Mouse (Mus musculus) hindbrain, embryonic 13.5 days (tissue): ENCODE measurements around the gene Krt83. TPM values are rescaled to one million over a fixed set of nuclear protein-coding genes. Genes with fewer than 3 reads are reported as not detected.

Experiments used
- ATAC-seq: fragments of 200-750 bp; cut with Nextera tagmentation; 2 replicates; pipeline ENCODE4 v1.8.0; 2017; ENCODE audit warnings: moderate TSS enrichment; ENCODE audit not compliant: low FRiP score
- H3K27ac ChIP-seq: fragments of 300-500 bp; sonication (generic); 2 replicates; pipeline ENCODE4 v1.5.1; 2015; ENCODE audit warnings: inconsistent platforms, mild to moderate bottlenecking, moderate library complexity
- H3K27me3 ChIP-seq: fragments of 300-500 bp; sonication (generic); 2 replicates; pipeline ENCODE4 v1.6.1; 2015; ENCODE audit warnings: mild to moderate bottlenecking, inconsistent platforms
- H3K36me3 ChIP-seq: fragments of 300-500 bp; sonication (generic); 2 replicates; pipeline ENCODE4 v1.6.1; 2015; ENCODE audit warnings: mild to moderate bottlenecking, inconsistent platforms
- H3K4me1 ChIP-seq: fragments of 300-500 bp; sonication (generic); replicated peaks from 2 replicates; pipeline ENCODE4 v1.6.1; 2015; ENCODE audit warnings: inconsistent platforms
- H3K4me2 ChIP-seq: fragments of 300-500 bp; sonication (generic); 2 replicates; pipeline ENCODE4 v1.6.1; 2015; ENCODE audit warnings: inconsistent platforms, mild to moderate bottlenecking, moderate library complexity
- H3K4me3 ChIP-seq: fragments of 300-500 bp; sonication (generic); 2 replicates; pipeline ENCODE4 v1.5.1; 2015; ENCODE audit warnings: mild to moderate bottlenecking, inconsistent platforms
- H3K9ac ChIP-seq: fragments of 300-500 bp; sonication (generic); 2 replicates; pipeline ENCODE4 v1.6.1; 2015; ENCODE audit warnings: mild to moderate bottlenecking, inconsistent platforms
- H3K9me3 ChIP-seq: fragments of 300-500 bp; sonication (generic); 2 replicates; pipeline ENCODE4 v1.6.1; 2016; ENCODE audit warnings: inconsistent platforms
- WGBS: fragments of 180-500 bp; shearing (Covaris S2); methylation state at CpG from one replicate; pipeline ENCODE4 v1.1.7; 2015; 5-methylcytosine and 5-hydroxymethylcytosine counted together
- polyA plus RNA-seq: library from polyadenylated mRNA; unstranded; fragments of >200 nt; fragmentation: Nextera tagmentation; extraction: Ambion mirVana; gene quantifications from 2 replicates; pipeline ENCODE4 v1.2.1, GENCODE M21; 2015

Krt83 gene
- polyA plus RNA-seq, 1 experiment from 2014 or later = not detected

DNA sequence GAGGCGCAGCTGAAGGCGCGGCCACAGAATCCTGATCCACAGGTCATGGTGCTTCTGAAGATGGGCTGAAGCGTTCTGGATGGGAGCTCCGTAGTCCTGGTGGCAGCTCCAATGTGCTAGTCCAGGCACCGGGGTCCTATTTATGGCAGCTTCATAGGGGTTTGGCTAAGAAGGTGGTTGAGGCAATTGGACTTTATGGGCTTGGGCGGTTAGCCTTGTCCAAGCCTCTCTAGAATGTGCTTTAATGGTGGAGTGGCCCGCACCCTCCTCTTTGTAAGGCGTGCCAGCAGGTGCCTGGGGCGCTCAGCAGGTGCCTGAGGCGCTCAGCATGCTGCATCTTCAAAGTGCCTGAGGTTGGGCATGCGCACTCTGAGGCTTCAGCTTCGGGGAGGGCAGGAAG lies 27.7 kb downstream of the Krt83 start, which contains the start of gene Krt81:
Gene Krt81, minus strand, starts transcription at position 101 of the 400 bp plus-strand sequence.
- Histone ChIP-seq H3K27me3 (0 out of 2 replicates have a peak, but pooled peaks cover 4% of the 10 kb centered on the region), H3K36me3 (no peaks in the 10 kb centered on the region), H3K4me1 (peaks cover 7% of the 10 kb centered on the region), H3K9me3 (no peaks in the 10 kb centered on the region), H3K4me2 (no peak within 1 kb of the TSS), H3K9ac (no peak within 1 kb of the TSS), H3K27ac (no peak within 1 kb of the TSS), H3K4me3 (no peak within 1 kb of the TSS)
- ATAC-seq = no peak
- WGBS = 88% methylated on average over 13 of the region's 13 CpGs

- ATAC-seq = no peak
- no peaks in the 10 kb centered on the region for H3K36me3 ChIP-seq
- 86% methylated on average over 14 of the region's 14 CpGs for WGBS
These were observed 32.0 kb downstream of the Krt83 start for GRCm38 (mm10) chr15:101459283-101459682.

GRCm38 (mm10) chr15:101458361-101458930 lies 32.9 kb downstream of the Krt83 start:
- 42% methylated on average over 16 of the region's 16 CpGs for WGBS
- Histone ChIP-seq H3K9me3 (no peaks in the 10 kb centered on the region), H3K36me3 (no peaks in the 10 kb centered on the region), H3K27me3 (0 out of 2 replicates have a peak, but pooled peaks cover 4% of the 10 kb centered on the region), H3K4me2 (0 out of 2 replicates have a peak overlapping the region, but pooled peaks have one; percentile 2), H3K4me1 (peaks cover 13% of the 10 kb centered on the region), H3K9ac (no peak overlapping the region), H3K27ac (no peak overlapping the region), H3K4me3 (no peak overlapping the region)
- no peak for ATAC-seq

More at GRCm38 (mm10) chr15:101459283-101459682, 32.0 kb downstream of the Krt83 start:
- H3K4me1 ChIP-seq = peaks cover 13% of the 10 kb centered on the region
- no peak overlapping the region for H3K27ac ChIP-seq
- H3K9me3 ChIP-seq = no peaks in the 10 kb centered on the region
- H3K4me2 ChIP-seq = no peak overlapping the region
- no peak overlapping the region for H3K9ac ChIP-seq
- no peak overlapping the region for H3K4me3 ChIP-seq
- 0 out of 2 replicates have a peak, but pooled peaks cover 4% of the 10 kb centered on the region for H3K27me3 ChIP-seq

GRCm38 (mm10) chr15:101455891-101456290 lies 35.4 kb downstream of the Krt83 start:
- WGBS = 89% methylated on average over 6 of the region's 6 CpGs
- H3K27me3 ChIP-seq = peaks cover 7% of the 10 kb centered on the region; the same call in 1 of the 2 replicates
- no peak overlapping the region for H3K4me3 ChIP-seq
- no peak overlapping the region for H3K4me2 ChIP-seq
- ATAC-seq = no peak
- peaks cover 17% of the 10 kb centered on the region for H3K4me1 ChIP-seq
- no peaks in the 10 kb centered on the region for H3K36me3 ChIP-seq
- no peaks in the 10 kb centered on the region for H3K9me3 ChIP-seq
- H3K9ac ChIP-seq = no peak overlapping the region
- no peak overlapping the region for H3K27ac ChIP-seq

DNA sequence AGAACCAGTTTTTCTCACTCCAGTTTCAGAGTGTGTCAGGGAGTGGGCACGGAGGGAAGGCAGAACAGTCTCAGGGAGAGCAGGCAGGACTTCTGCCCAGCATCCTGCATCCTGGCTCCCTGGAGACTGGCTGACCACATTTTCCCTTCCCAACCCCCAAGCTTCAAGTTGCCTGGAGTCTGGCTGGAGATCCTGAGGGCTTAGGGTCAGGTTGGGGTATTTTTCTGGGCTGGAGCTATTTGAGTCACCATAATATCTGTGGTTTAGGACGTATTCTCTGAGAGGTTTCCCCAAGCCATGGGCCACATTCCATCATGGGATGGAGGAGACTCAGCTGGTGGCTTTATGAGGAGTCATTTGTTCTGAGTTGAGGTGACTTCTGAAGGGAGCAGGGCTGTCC lies 36.0 kb downstream of the Krt83 start:
- Histone ChIP-seq H3K27ac (no peak overlapping the region), H3K4me3 (no peak overlapping the region), H3K9me3 (no peaks in the 10 kb centered on the region), H3K27me3 (peaks cover 7% of the 10 kb centered on the region; the same call in 1 of the 2 replicates), H3K9ac (no peak overlapping the region), H3K36me3 (no peaks in the 10 kb centered on the region), H3K4me1 (peaks cover 17% of the 10 kb centered on the region), H3K4me2 (no peak overlapping the region)
- WGBS = 94% methylated on average over 2 of the region's 2 CpGs
- no peak for ATAC-seq

DNA sequence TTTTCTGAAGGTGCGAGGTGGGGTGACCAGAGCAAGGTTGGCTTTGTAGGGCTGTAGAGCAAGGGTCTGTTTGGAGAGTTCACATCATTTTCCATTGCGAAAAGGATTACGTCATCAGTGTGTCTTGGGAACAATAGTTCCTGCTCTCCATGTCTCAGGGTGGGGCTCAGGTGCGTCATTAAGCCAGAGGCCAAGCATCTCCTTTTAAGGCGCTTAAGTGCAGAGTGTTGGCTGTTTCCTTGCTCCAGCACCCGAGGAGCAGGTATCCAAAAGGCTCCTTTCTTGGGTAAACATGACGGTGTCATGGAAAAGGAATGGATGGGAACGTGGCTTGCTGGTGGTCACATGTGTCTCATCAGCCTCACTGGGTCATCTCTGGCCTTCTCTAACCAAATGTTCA lies 36.5 kb downstream of the Krt83 start:
- 88% methylated on average over 8 of the region's 8 CpGs for WGBS
- ATAC-seq = no peak

GRCm38 (mm10) chr15:101453093-101453736 lies 38.1 kb downstream of the Krt83 start:
- Histone ChIP-seq H3K4me2 (peak overlapping the region; percentile 26; the same call in 1 of the 2 replicates), H3K36me3 (no peaks in the 10 kb centered on the region), H3K27me3 (peaks cover 3% of the 10 kb centered on the region; the same call in 1 of the 2 replicates), H3K9me3 (no peaks in the 10 kb centered on the region), H3K4me3 (no peak overlapping the region), H3K27ac (no peak overlapping the region), H3K9ac (no peak overlapping the region), H3K4me1 (peaks cover 5% of the 10 kb centered on the region; the same call in 1 of the 2 replicates)
- no peak for ATAC-seq
- WGBS = 6% methylated on average over 13 of the region's 13 CpGs

More for the DNA sequence above, 36.5 kb downstream of the Krt83 start:
- no peak overlapping the region for H3K9ac ChIP-seq
- H3K36me3 ChIP-seq = no peaks in the 10 kb centered on the region
- no peak overlapping the region for H3K4me2 ChIP-seq
- H3K9me3 ChIP-seq = no peaks in the 10 kb centered on the region
- peaks cover 17% of the 10 kb centered on the region for H3K4me1 ChIP-seq
- H3K27ac ChIP-seq = no peak overlapping the region
- no peak overlapping the region for H3K4me3 ChIP-seq
- H3K27me3 ChIP-seq = peaks cover 7% of the 10 kb centered on the region; the same call in 1 of the 2 replicates

GRCm38 (mm10) chr15:101447444-101447843 lies 43.9 kb downstream of the Krt83 start, which contains the start of gene Krt88:
Krt88 (plus strand) TSS chr15:101447744.
- no peaks in the 10 kb centered on the region for H3K9me3 ChIP-seq
- H3K27me3 ChIP-seq = peaks cover 2% of the 10 kb centered on the region; the same call in 1 of the 2 replicates
- no peaks in the 10 kb centered on the region for H3K36me3 ChIP-seq
- WGBS = 74% methylated on average over 2 of the region's 2 CpGs
- H3K9ac ChIP-seq = no peak within 1 kb of the TSS
- no peak for ATAC-seq
- no peak within 1 kb of the TSS for H3K4me3 ChIP-seq
- H3K27ac ChIP-seq = no peak within 1 kb of the TSS
- no peaks in the 10 kb centered on the region for H3K4me1 ChIP-seq
- no peak within 1 kb of the TSS for H3K4me2 ChIP-seq

GRCm38 (mm10) chr15:101446572-101446971 lies 44.7 kb downstream of the Krt83 start:
- no peak for ATAC-seq

GRCm38 (mm10) chr15:101440837-101441236 lies 50.5 kb downstream of the Krt83 start:
- no peaks in the 10 kb centered on the region for H3K36me3 ChIP-seq
- H3K9me3 ChIP-seq = no peaks in the 10 kb centered on the region
- H3K4me2 ChIP-seq = no peak overlapping the region
- H3K27me3 ChIP-seq = peaks cover 44% of the 10 kb centered on the region
- no peak overlapping the region for H3K27ac ChIP-seq
- no peak for ATAC-seq
- peaks cover 9% of the 10 kb centered on the region for H3K4me1 ChIP-seq
- H3K4me3 ChIP-seq = no peak overlapping the region
- WGBS = 82% methylated on average over 4 of the region's 4 CpGs
- H3K9ac ChIP-seq = no peak overlapping the region

More at GRCm38 (mm10) chr15:101446572-101446971, 44.7 kb downstream of the Krt83 start:
- 77% methylated on average over 11 of the region's 11 CpGs for WGBS
- H3K4me1 ChIP-seq = no peaks in the 10 kb centered on the region
- H3K27me3 ChIP-seq = no peaks in the 10 kb centered on the region; the same call in 1 of the 2 replicates
- no peak overlapping the region for H3K4me3 ChIP-seq
- no peak overlapping the region for H3K9ac ChIP-seq
- no peak overlapping the region for H3K27ac ChIP-seq
- no peak overlapping the region for H3K4me2 ChIP-seq
- no peaks in the 10 kb centered on the region for H3K36me3 ChIP-seq
- H3K9me3 ChIP-seq = no peaks in the 10 kb centered on the region

DNA sequence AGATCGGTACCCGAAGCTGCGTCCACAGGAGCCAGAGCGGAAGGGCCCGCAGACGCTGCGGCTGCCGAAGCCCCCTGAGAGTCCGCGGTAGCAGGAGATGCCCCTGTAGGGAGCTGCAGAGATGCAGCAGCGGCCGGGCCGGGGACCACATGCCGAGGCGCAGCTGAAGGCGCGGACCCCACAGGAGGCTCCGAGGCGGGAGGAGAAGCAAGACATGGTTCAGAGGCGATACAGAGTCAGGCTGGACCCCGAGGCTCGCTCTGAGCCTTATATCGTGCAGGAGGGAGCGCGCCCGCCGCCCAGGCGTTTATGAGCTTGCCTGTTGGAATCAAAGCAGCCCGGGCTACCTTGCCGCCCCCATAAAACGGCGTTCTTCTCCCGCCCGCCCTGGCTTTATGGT lies 52.8 kb downstream of the Krt83 start, which contains the start of gene Krt87:
Gene Krt87, minus strand, starts transcription at position 250 of the 400 bp plus-strand sequence.
- Histone ChIP-seq H3K4me3 (peak within 1 kb of the TSS; percentile 41), H3K36me3 (no peaks in the 10 kb centered on the region), H3K9me3 (no peaks in the 10 kb centered on the region), H3K27ac (no peak within 1 kb of the TSS), H3K4me1 (peaks cover 9% of the 10 kb centered on the region), H3K27me3 (peaks cover 44% of the 10 kb centered on the region), H3K4me2 (peak within 1 kb of the TSS; percentile 77), H3K9ac (peak within 1 kb of the TSS; percentile 71)
- WGBS = 3% methylated on average over 34 of the region's 34 CpGs
- no peak for ATAC-seq

DNA sequence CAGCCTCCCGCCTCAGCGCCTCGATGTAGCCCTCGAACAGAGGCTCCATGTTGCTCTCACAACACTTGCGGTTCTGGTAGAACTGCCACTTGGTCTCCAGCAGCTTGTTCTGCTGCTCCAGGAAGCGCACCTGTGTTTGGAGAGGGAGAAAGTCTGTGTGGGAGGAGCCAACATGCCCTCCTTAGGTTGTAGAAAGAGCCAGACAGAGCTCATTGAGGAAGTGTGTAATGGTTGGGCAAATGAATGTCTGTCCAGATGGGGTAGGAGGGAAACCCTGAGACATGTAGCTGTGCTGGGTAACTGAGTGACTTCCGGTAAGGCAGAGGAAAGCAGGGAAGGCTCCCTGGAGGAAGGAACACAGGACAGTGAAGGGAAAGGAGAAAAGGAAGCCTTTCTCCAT lies 54.7 kb downstream of the Krt83 start:
- H3K27me3 ChIP-seq = peaks cover 44% of the 10 kb centered on the region
- WGBS = 86% methylated on average over 7 of the region's 7 CpGs
- H3K36me3 ChIP-seq = no peaks in the 10 kb centered on the region
- H3K9me3 ChIP-seq = no peaks in the 10 kb centered on the region
- no peak overlapping the region for H3K9ac ChIP-seq
- H3K27ac ChIP-seq = no peak overlapping the region
- H3K4me2 ChIP-seq = no peak overlapping the region
- no peak for ATAC-seq
- no peak overlapping the region for H3K4me3 ChIP-seq
- peaks cover 9% of the 10 kb centered on the region for H3K4me1 ChIP-seq
